Mouse (Mus musculus) stomach, postnatal 0 days (tissue): ENCODE measurements around the gene Ip6k1.

Source experiments
- CTCF ChIP-seq: IDR thresholded peaks from 2 replicates; pipeline ENCODE4 v1.5.1; 2016; ENCODE audit warnings: antibody characterized with exemption, low read depth, mild to moderate bottlenecking, moderate library complexity
- EP300 ChIP-seq: optimal IDR thresholded peaks from 2 replicates; pipeline ENCODE3; 2016; ENCODE audit warnings: antibody characterized with exemption

GRCm38 (mm10) chr9:107964681-107965080 is 37.6 kb upstream of the Ip6k1 start:
- TF ChIP-seq CTCF (no peak), EP300 (no peak)
